Comparison of ENCODE assay signal across 8 mouse cellular contexts in the genomic region with DNA sequence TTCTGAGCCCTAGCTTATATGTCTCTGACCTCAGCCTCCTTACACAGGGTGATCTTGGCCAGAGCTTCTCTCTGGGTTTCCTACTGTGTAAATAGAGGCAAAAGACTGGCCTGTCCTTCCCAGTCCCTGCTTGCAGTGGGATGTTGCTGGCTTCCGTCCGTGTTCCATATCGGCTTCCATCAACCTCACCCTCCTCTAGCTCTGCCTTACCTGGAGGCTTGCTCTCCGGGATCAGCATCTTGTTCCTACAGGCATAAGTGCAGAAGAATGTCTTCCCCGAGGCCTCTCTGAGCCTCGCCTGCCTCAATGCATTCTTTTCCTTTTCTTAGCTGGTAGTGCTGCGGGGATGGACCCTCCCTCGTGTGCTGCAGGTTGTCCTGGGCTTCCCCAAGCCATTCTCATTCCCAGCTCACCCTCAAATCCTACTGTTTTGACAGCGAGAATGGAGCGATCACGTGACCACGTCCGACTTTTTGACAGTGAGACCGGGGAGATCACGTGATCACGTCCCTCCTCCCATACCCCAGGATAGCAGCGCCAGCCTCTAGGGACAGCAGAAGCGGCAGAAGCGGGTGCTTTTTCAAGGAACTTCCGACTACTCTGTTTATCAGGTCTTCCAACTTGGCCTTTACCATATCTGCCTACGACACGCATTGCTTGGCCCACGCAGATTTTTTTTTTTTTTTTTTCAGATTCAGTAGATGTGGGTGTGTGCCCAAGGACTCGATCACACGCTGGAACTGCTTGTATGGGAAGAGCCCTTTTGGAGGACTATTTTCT. TPM values are rescaled to one million over a fixed set of nuclear protein-coding genes. Genes with fewer than 3 reads are reported as not detected.
DNase-seq lines count a peak whose midpoint lies in the region; ATAC-seq and TF ChIP-seq lines count a peak whose summit lies in the region.

No protein-coding gene starts in this region.

- H3K4me2 ChIP-seq in heart, embryonic 13.5 days = peak overlapping the region; percentile 86
- H3K4me2 ChIP-seq in kidney, embryonic 16.5 days (replicated peaks; ENCODE audit: low read depth, low read length) = peak overlapping the region; percentile 90
- H3K4me2 ChIP-seq in limb, embryonic 15.5 days = peak overlapping the region; percentile 75
- H3K4me2 ChIP-seq in midbrain, embryonic 16.5 days (ENCODE audit: low read length) = peak overlapping the region; percentile 85

- H3K4me3 ChIP-seq in erythroblast, embryonic 14.5 days (replicated peaks) = peak overlapping the region; percentile 50
- H3K4me3 ChIP-seq in heart, embryonic 13.5 days = peak overlapping the region; percentile 55
- peak overlapping the region; percentile 56 for H3K4me3 ChIP-seq in kidney, embryonic 16.5 days (ENCODE audit: low read length)
- H3K4me3 ChIP-seq in limb, embryonic 15.5 days = peak overlapping the region; percentile 41
- peak overlapping the region; percentile 53 for H3K4me3 ChIP-seq in midbrain, embryonic 16.5 days (ENCODE audit: low read depth, low read length)

- H3K9ac ChIP-seq in heart, embryonic 13.5 days = peak overlapping the region; percentile 76
- H3K9ac ChIP-seq in kidney, embryonic 16.5 days (replicated peaks; ENCODE audit: low read length) = peak overlapping the region; percentile 68
- H3K9ac ChIP-seq in limb, embryonic 15.5 days = 0 out of 2 replicates have a peak overlapping the region, but pooled peaks have one; percentile 10
- H3K9ac ChIP-seq in midbrain, embryonic 16.5 days (ENCODE audit: low read depth, low read length) = peak overlapping the region; percentile 62

- WGBS in heart, embryonic 13.5 days = 4% methylated on average over 25 of the region's 25 CpGs
- 5% methylated on average over 25 of the region's 25 CpGs for WGBS in kidney, embryonic 16.5 days
- 4% methylated on average over 25 of the region's 25 CpGs for whole genome bisulfite sequencing in limb, embryonic 15.5 days
- 1% methylated on average over 25 of the region's 25 CpGs for WGBS in midbrain, embryonic 16.5 days

- H3K4me1 ChIP-seq in erythroblast, embryonic 14.5 days (ENCODE audit: control insufficient read depth) = peaks cover 10% of the 10 kb centered on the region
- peaks cover 4% of the 10 kb centered on the region; the same call in 1 of the 2 replicates for H3K4me1 ChIP-seq in heart, embryonic 13.5 days
- H3K4me1 ChIP-seq in kidney, embryonic 16.5 days (ENCODE audit: insufficient read depth, low read length) = peaks cover 4% of the 10 kb centered on the region; the same call in 1 of the 2 replicates
- H3K4me1 ChIP-seq in limb, embryonic 15.5 days = peaks cover 9% of the 10 kb centered on the region
- H3K4me1 ChIP-seq in midbrain, embryonic 16.5 days (ENCODE audit: control insufficient read depth, insufficient read depth, low read length) = peaks cover 12% of the 10 kb centered on the region

- no peak for TF ChIP-seq POLR2A in brain, embryonic 14.5 days (IDR thresholded peaks at IDR 0.05; ENCODE audit: borderline replicate concordance, extremely low read depth, insufficient read depth, insufficient read length, poor library complexity, severe bottlenecking)

- peak; percentile 63 for DNase-seq in A20 (ENCODE audit: low read depth, low spot score)
- peak; percentile 94 for DNase-seq in brain, embryonic 14.5 days (ENCODE audit: low read depth)
- peak; percentile 27 to 37 for DNase-seq in spleen, postnatal 36 days (ENCODE audit: low spot score in 2 of 2)

- H3K36me3 ChIP-seq in erythroblast, embryonic 14.5 days (ENCODE audit: control insufficient read depth) = no peaks in the 10 kb centered on the region
- no peaks in the 10 kb centered on the region for H3K36me3 ChIP-seq in heart, embryonic 13.5 days
- no peaks in the 10 kb centered on the region for H3K36me3 ChIP-seq in kidney, embryonic 16.5 days (ENCODE audit: insufficient read depth, low read length)
- H3K36me3 ChIP-seq in limb, embryonic 15.5 days = no peaks in the 10 kb centered on the region
- H3K36me3 ChIP-seq in midbrain, embryonic 16.5 days (ENCODE audit: control insufficient read depth, insufficient read depth, low read length) = no peaks in the 10 kb centered on the region

- no peak overlapping the region for H3K27ac ChIP-seq in heart, embryonic 13.5 days (replicated peaks)
- H3K27ac ChIP-seq in kidney, embryonic 16.5 days (ENCODE audit: low read length) = no peak overlapping the region
- no peak overlapping the region for H3K27ac ChIP-seq in limb, embryonic 15.5 days
- peak overlapping the region; percentile 63 for H3K27ac ChIP-seq in midbrain, embryonic 16.5 days (ENCODE audit: low read length)

- H3K27me3 ChIP-seq in erythroblast, embryonic 14.5 days (ENCODE audit: control insufficient read depth) = peaks cover 4% of the 10 kb centered on the region
- peaks cover 17% of the 10 kb centered on the region for H3K27me3 ChIP-seq in heart, embryonic 13.5 days (replicated peaks)
- no peaks in the 10 kb centered on the region for H3K27me3 ChIP-seq in kidney, embryonic 16.5 days (ENCODE audit: insufficient read depth, low read length)
- H3K27me3 ChIP-seq in limb, embryonic 15.5 days = no peaks in the 10 kb centered on the region
- H3K27me3 ChIP-seq in midbrain, embryonic 16.5 days (ENCODE audit: control insufficient read depth, insufficient read depth, low read depth, low read length) = no peaks in the 10 kb centered on the region

- H3K9me3 ChIP-seq in erythroblast, embryonic 14.5 days (ENCODE audit: control insufficient read depth, low read length) = no peaks in the 10 kb centered on the region
- no peaks in the 10 kb centered on the region for H3K9me3 ChIP-seq in heart, embryonic 13.5 days
- no peaks in the 10 kb centered on the region for H3K9me3 ChIP-seq in kidney, embryonic 16.5 days (ENCODE audit: low read length)
- H3K9me3 ChIP-seq in limb, embryonic 15.5 days = no peaks in the 10 kb centered on the region
- H3K9me3 ChIP-seq in midbrain, embryonic 16.5 days (replicated peaks; ENCODE audit: control insufficient read depth, low read length, poor library complexity, severe bottlenecking) = no peaks in the 10 kb centered on the region

- peak; percentile 70 for ATAC-seq in heart, embryonic 13.5 days (ENCODE audit: extremely low read depth, insufficient number of reproducible peaks, low FRiP score, low TSS enrichment)
- peak; percentile 84 for ATAC-seq in kidney, embryonic 16.5 days (ENCODE audit: low FRiP score, low TSS enrichment)
- ATAC-seq in limb, embryonic 15.5 days (ENCODE audit: insufficient number of reproducible peaks, low FRiP score, low TSS enrichment, low read depth) = 0 out of 2 replicates have a peak, but pooled peaks have one; percentile 44
- peak; percentile 88 for ATAC-seq in midbrain, embryonic 16.5 days

- TF ChIP-seq CTCF in brain, embryonic 14.5 days (IDR thresholded peaks at IDR 0.05; ENCODE audit: borderline replicate concordance, extremely low read depth, insufficient read depth, insufficient read length) = no peak

RNA-seq across cellular contexts. Expression of a gene that starts 11.7 kb away (rescaled TPM):
- polyA plus RNA-seq in brain, embryonic 14.5 days (2012; rRNA removed) = 0.21 and 0.25 TPM in 2 replicates
- polyA plus RNA-seq in erythroblast, embryonic 14.5 days (2012) = not detected in 2 replicates
- 0.15 and 0.37 TPM in 2 replicates for polyA plus RNA-seq in heart, embryonic 13.5 days (2015; fragmentation: Nextera tagmentation; extraction: Ambion mirVana)
- polyA plus RNA-seq in kidney, embryonic 16.5 days (2015; fragmentation: Nextera tagmentation; extraction: Ambion mirVana) = 0.24 and 0.29 TPM in 2 replicates
- polyA plus RNA-seq in limb, embryonic 15.5 days (2015; fragmentation: Nextera tagmentation; extraction: Ambion mirVana) = 2.2 and 2.9 TPM in 2 replicates
- 0.72 and 1.2 TPM in 2 replicates for polyA plus RNA-seq in midbrain, embryonic 16.5 days (2015; fragmentation: Nextera tagmentation; extraction: Ambion mirVana)

Comparison
In these comparisons a context has a peak if more than half of its experiments do, and no peak if none do; other contexts are left out.
1. DNase-seq: peak in every context shown above with its lines; median percentile 94 in brain, embryonic 14.5 days; 63 in A20; 32 in spleen, postnatal 36 days.
2. H3K9ac ChIP-seq: peak in every context shown above with its lines; median percentile 76 in heart, embryonic 13.5 days; 68 in kidney, embryonic 16.5 days; 62 in midbrain, embryonic 16.5 days; 10 in limb, embryonic 15.5 days.